Mouse (Mus musculus) heart, postnatal 10 days (tissue): ENCODE data around the gene Gm49510. TPM values are rescaled to one million over a fixed set of nuclear protein-coding genes. Genes with fewer than 3 reads are reported as not detected.
"Not testable (repeated sequence)": the region's sequence is repeated elsewhere in the genome, so short reads cannot be mapped to it uniquely, and the experiment has no call there.

Experiments
- DNase-seq, 2 experiments: peaks; one replicate each; pipeline ENCODE4 v3.0.0; 2021
- intact Hi-C: fragments of 180-260 bp; cut with DNase I; formaldehyde crosslinking; loops from one replicate; pipeline ENCODE4 v1.15.1; 2025
- total RNA-seq, 2 experiments: library from RNA; stranded (reverse); gene quantifications; 2 replicates each; pipeline ENCODE4 v1.2.3; 2021

Gene Gm49510
- total RNA-seq, 2 experiments from 2014 or later: not detected

DNA sequence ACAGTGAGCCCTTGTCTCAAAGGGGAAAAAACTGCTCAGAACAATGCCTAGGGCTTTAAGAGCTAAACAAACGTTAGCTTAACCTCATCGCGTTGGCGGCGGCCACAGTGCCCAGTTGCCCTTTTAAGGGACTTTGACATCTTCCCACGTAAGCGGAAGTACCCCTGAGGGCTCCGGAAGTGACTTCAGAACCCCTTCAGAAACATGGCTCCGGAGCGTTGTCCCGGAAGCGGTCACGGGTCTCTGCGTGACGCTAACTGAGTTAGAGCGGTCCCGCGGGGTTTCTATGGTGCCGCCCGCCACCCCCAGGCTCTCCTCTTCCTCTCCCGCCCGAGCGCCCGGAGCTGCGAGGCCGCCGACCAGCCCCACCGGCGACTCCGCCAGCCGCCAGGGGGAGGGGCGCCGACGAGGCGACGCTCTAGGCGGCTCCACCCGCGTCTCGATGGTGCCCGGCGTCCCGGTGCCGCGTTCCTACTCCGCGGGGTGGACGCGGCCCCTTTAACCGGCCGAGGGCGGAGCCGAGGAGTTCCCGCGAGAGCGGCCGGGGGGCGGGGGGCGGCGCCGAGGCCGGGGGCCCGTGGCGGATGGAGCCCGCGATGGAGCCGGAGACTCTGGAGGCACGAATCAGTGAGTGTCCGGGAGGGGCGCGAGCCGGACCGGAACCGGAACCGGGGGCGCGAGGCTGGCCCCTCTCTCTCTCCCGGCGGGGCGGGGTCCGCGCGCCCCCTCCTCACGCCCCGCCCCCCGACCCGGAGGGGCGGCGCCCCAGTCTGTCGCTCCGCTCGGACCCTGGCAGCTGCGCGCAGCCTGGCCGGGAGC, 22.3 kb upstream of the Gm49510 start, which contains the start of gene Gga1:
TSS of gene Gga1 (plus strand) at position 200 of the 819 bp plus-strand sequence.
- peak; percentile 97 to 98 for DNase-seq
- intact Hi-C loops: no loop called here

DNA sequence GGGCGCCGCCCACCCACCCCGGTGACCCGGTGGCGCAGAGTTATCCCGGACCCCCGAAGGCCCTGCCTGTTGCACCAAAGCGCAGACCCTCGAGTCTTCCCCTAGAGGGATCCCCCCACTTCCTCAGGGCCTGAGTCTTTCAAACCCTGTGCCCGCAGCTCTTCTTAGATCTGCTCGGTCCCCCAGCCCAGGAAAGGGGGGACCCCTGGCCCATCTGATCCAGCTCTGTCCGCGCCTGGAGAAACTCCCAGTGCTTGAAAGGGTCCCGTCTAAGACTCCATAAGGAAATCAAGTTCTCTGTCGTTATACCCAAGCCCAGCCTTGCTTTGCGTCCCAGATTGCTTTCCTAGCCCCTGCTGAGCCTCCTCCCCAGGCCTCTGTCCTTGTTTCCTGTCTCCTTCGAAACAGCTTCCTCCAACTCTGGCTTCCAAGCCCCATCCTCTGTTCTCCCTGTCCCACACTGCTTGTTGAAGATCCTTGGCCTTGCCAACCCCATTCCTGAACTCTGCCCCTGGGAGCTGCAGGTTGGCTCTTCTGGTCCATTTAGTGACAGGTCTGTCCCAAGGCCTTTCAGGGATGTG, 21.6 kb upstream of the Gm49510 start:
- DNase-seq: peak; percentile 52 to 56

DNA sequence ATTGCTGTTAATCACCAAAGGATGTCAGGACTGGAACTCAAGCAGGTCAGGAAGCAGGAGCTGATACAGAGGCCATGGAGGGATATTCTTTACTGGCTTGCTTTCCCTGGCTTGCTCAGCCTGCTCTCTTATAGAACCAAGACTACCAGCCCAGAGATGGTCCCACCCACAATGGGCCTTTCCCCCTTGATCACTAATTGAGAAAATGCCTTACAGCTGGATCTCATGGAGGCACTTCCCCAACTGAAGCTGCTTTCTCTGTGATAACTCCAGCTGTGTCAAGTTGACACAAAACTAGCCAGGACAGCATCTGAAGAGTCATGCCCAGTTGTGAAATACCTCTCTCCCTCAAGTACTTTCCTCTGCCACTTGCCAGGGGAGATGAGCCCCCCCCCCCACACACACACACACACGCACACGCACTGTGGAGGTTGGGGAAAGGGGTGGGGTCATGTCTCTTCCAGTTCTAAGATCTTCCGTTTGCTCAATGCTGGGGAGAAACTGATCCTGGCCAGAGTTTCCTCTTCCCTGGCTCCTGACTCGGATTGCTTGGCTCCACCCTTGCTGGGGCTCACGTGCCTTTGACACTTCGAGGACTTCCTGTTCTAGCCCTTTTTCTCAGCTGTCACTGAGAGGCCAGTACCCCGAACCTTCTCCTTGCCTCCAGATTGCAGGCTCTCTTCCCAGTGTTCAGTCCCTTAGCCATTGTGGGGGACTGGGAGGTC, 20.5 kb upstream of the Gm49510 start:
- intact Hi-C loops, DNase-seq: not testable (repeated sequence)

More for the DNA sequence above, 21.6 kb upstream of the Gm49510 start:
- intact Hi-C loops: no loop called here

DNA sequence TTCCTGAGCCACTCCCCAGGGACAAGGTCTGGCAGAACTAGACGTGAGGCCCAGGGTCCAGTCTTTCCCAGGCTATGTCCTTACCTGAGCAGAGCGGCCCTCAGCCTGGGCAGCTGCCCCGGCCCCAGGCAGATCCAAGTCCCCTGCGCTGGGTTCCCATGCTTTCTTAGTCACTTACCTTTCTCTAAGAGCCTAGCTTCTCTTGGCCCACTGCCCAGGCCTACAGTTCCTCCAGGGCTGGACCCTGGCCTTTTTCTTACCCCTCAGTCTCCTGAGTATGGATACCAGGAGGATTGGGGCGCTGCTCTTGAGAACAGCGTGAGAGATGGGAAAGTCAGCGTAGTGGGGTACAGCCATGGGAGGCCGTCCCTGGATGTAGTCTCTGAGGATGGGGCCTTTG, 19.0 kb upstream of the Gm49510 start:
- intact Hi-C loops: no loop called here
- DNase-seq: no peak

DNA sequence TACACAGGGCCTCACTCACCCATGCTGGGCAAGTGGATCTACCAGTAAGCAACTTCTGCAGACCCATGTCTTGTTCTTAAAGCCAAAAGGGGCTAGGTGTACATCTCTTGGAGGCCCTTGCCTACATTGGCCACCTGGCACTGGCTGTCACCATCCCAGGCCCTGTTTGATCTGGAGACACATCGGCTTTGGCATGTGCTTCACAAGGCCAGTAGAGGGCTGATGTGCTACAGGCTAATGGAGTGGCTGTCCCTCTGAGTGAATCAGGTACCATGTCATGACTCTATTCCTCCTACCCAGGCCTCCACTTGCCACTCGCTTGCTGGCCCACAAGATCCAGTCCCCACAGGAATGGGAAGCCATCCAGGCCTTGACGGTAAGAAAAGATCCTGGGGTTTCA, 17.6 kb upstream of the Gm49510 start:
- intact Hi-C loops: no loop called here

DNA sequence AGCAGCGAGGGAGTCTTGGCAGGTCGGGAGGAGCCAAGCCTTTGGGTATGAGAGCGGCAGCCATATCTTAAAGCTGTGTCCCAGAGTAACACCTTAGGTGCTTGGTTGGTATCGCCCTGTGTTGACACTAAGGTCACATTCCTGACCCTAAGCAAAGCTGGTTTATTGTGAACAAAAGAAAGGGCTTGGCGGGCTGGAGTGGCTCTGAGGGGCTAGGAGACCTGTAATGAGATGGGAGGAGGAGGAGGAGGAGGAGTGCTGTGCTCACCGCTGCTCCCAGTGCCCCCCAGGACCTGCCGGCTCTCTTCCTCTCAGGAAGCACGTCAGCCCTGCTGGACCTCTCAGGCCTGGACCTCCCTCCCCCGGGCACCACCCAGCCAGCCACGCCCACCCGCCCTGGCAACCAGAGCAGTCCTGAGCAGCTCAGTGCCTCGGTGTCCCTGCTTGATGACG, 10.0 kb upstream of the Gm49510 start:
- intact Hi-C loops: no loop called here
- no peak for DNase-seq

More for the DNA sequence above, 17.6 kb upstream of the Gm49510 start:
- DNase-seq: no peak

DNA sequence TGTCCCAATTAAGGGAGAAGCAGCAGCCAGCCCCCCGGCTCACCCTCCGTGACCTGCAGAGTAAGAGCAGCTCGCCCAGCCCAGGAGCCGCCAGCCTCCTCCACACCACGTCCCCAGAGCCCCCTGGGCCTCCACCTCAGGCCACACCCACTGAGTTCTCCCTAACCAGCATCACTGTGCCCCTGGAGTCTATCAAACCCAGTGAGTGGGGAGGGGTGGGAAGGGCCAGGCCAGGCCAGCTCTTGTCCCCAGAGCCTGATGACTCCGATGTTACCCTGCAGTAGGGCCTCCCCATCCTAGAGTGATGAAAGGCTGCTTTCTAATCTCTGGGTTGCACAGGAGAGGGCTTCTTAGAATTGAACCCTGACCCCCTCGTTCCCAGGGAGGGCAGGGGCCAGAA, 7.0 kb upstream of the Gm49510 start:
- intact Hi-C loops: no loop called here
- DNase-seq: no peak

DNA sequence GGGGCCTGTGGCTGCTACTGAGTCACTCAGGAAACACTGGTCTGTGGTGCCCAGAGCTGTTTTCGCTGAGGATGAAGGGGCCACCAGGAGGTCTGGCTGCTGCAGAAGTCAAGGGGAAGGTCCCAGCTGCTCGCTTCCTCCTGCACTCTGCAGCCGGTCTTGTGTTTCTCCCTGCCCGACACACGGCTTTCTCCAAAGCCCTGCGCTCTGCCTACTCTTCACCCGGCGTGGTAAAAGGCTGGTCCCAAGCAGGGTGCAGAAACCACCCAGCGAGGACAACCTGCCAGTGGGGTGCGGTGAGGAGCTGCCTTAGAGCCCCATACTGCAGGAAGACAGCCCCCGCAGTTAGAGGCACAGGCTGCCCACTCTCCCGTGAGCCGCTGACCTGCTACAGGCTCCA, 4.7 kb upstream of the Gm49510 start:
- DNase-seq: no peak
- intact Hi-C loops: no loop called here

DNA sequence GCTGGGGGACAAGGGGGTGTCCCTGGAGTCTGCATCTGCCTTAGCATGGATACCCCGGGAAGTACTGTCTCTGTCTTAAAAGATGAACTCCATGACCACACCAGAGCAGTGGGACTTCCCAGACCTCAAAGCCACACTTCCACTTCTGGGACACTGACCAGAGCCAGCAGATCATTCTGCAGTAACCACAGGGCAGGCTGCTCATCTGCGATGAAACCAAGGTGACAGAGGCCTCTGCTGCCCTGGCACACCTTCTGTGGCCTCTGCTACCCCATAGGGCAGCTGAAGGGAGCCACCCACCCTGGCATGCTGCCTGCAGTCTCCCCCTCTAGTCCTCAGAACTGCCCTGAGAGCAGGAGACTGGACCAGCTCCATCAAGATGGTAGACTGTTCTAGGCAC, 3.7 kb upstream of the Gm49510 start:
- intact Hi-C loops: no loop called here
- DNase-seq: no peak

DNA sequence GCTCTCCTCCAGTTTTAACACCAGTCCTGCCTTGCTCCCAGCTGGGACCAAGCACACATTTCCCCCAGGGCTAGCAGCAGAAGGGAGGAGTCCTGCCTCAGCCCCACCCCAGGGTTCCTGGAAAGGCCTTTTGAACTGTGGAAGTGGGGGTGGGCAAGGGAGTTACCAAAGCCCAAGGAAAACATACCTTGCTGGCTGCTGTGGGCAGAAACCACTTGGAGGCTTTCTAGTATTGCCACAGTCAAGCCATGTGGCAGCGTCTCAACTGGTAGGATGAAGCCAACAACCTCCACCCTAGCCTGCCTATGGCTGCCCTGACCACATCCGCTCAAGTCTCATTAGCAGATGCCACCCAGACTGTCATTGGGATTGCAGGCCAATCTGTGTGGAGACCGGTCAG, 3.3 kb upstream of the Gm49510 start:
- DNase-seq: no peak
- intact Hi-C loops: no loop called here

DNA sequence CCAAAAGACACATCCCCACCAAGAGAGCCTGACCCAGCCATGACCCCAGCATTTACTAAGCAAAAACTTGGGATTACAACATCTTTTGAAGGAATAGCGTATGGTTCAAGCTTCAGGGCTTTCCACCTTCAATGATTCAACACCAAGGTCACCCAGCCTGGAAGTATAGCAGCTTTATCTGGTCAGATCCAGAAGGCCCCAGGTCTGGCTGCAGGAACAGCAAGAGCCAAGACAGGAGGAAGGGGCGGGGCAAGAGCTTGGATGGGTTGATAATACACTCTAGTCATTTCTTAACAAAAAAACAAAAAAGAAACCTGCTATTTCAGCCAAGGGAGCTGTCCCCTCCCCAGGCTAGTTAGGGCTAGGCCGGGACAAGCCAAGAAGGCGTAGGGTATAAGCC, 2.0 kb upstream of the Gm49510 start:
- no peak for DNase-seq
- intact Hi-C loops: no loop called here

DNA sequence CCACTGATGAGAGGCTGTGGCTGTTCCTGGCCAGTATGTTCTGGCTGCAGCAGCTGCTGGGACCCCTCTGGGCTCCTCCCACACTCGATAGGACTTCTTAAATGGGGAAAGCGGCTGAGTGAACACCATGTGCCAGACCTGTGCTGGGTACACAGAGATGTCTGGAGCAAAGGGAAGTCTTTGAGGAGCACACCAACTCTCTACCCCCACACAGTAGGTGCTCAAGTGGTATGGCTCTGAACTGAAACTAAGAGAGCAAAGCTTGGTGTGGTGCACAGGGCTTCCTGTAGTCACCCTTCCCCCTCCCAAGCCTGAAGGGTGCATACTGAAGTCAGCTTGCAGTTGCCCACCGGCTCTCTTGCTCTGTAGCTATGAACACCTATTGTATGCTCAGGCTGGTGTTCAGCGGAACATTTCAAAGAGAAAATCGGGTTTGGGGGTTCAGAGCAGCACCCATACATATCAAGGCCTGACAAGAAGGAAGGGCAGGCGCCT, 913 bp upstream of the Gm49510 start:
- DNase-seq: no peak
- intact Hi-C loops: no loop called here

DNA sequence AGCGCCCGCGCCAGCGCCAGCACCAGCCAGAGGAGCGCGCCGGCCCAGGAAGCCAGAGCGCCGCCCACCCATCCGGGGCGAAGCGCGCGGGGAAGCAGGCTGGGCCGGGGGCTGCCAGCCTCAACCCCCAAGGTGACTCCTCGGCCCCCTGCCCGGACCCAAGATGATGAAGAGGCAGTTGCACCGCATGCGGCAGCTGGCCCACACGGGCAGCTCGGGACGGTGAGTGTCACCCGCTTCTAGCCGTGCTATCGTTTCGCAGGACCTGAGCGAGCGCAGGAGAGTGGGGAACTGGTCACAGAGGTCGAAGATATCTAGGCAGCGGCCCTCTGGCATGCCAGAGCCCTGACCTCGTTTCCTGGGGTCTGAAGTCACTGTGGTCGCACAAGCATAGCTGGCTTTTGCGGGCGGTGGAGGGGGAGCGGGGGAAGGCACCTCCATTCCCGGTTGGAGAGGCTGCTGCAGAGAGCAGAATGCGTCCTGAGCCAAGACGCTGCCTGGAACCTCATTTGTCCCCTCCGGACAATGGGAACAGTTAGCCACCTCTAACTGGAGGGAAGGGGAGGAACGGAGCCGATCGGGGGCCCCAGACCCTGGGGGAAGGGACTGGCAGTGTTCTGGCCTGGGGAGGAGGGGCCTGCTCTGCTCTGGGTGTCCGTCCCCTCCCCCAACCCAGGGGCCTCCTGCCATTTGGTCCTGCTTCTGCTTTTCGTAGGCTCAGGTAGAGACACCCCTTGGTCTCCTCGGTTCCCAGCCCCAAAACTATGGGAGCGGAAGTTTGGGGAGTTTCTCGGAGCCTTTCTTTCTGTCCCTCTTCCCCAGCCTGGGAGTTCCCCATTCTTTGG, 495 bp downstream of the Gm49510 start, which contains the start of gene Sh3bp1:
TSS of gene Sh3bp1 (plus strand) at position 29 of the 845 bp plus-strand sequence.
- peak; percentile 73 to 75 for DNase-seq
- intact Hi-C loops: loop anchor here (5.0 kb wide), 1 partner anchor 117 kb away; no protein-coding TSS in a partner anchor

DNA sequence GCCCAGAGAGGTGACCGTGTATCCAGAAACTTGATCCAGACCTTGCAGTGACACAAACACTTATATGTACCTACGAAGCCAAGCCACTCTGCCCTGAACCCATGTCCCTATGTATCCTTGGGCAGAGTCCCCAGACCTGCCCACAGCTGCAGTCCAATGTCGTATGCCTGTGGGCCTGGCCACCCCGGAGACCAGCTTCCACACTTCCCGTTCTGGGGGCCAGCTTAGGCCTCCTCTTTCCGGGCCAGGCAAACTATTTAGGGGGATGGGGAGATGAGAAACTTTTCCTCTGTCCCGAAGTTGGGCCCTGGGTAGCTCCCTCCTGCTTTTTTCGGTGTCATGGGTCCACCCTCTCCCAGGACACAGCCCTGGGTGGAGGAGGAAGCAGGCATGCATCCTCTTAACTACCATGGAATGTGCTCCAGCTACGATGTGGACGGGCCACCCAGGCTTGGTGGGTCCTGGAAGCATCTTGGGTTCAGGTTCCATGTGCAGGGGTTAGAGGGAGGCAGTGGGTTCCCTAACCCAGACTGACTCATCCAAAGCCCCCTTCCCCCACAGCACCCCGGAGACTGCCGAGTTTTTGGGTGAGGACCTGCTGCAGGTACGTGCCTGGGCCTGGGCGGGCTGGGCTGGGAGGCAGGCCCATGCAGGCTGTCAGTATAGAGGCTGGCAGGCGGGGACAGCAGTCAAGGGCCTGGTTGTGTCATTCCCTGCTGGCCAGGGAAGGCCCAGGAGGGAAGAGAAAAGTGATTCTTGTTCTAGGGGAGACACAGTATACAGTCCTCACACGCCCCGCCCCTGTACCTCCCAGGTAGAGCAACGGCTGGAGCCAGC, 1.3 kb downstream of the Gm49510 start:
- intact Hi-C loops: loop anchor here (5.0 kb wide), 1 partner anchor 116 kb away; no protein-coding TSS in a partner anchor
- no peak for DNase-seq

DNA sequence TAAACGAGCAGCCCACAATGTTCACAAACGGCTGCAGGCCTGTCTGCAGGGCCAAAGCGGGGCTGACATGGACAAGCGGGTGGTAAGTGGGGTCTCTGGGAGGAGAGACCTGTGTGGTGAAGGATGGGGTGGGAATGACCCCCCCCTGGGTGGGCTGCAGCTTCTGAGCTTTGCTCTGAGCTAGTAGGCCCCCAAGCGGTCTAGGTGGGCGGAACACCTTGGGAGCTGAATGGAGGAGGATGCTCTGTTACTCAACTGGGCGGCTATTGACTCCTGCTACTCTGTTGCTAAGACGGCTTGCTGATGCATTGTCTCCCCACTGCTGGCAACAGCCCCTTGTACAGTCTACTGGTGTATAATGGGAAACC, 1.9 kb downstream of the Gm49510 start:
- DNase-seq: no peak
- intact Hi-C loops: loop anchor here (5.0 kb wide), 1 partner anchor 116 kb away; no protein-coding TSS in a partner anchor

DNA sequence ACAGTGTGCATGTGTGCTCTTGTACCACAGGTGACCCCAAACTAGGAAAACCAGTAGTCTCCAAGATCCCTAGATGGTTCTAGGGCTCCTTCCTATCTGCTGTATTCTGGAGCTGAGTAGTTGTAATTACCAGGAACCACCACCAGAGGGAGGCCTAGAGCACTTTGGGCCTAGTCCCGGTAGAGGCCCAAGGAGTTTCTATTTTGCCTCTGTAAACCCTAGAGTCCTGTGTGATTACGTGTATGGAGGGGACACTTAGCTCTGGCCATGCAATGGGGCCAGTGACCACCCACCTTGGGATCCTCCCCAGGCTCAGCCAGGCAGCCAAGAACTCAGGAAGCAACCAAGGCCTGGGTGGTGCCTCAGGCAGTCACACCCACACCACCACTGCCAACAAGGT, 3.8 kb downstream of the Gm49510 start:
- intact Hi-C loops: loop anchor here (5.0 kb wide), 1 partner anchor 114 kb away; no protein-coding TSS in a partner anchor
- peak; percentile 88 to 93 for DNase-seq

DNA sequence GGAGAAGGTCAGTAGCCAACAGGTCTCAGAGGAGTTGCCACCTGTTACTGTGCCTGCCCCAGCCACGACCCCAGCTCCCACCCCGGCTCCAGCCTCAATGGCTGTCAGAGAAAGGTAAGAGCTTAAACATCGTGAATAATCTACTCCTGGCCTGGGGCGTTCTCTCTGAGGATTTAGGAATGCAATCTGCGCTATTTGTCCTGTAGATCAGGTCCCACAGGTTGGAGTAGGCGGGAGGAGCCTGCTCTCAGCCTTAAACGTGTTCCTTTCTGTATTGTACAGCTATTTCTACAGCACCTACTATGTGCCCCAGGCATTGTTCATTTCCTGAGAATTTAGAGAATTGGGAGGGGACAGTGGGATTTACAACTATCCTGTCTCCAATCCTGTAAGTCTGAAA, 8.9 kb downstream of the Gm49510 start:
- DNase-seq: no peak
- intact Hi-C loops: no loop called here

DNA sequence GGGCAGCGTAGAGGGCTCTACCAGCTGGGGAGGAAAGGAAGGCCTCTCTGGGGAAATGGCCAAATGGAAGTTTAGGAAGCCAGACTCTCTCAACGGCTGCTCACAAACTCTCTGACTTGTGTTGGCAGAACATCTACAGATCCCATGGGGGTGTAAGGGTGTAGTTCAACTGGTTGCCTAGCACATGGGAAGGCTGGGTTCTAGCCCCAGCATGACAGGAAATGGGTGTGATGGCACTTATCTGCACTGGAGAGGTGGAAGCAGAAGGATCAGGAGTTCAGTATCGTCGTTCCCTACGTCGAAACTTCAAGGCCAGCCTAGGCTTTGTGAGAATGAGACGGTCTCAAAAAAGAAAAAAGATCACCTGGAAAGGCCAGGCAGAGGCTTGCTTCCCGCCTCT, 9.5 kb downstream of the Gm49510 start:
- intact Hi-C loops: no loop called here

DNA sequence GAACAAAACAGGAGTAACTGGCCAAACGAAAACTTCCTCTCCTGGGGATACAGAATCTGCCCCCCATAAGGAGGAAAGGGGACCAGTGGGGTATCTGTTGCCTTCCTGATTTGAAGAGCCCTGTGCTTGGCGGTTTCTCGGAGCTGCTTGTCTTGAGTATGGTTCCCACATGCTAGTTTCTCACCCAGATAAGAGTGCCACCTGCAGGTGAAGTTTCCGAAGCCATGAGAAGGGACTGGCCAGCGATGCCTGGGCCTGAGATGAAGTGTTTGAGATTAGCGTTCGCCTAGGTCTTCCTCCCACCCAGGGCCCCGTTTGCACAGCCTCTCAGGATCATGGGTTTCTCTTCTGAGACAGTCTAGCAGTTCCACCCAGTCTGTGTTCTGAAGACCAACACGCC, 12.6 kb downstream of the Gm49510 start:
- intact Hi-C loops: loop anchor here (2.0 to 10.0 kb wide), 3 partner anchors 160 to 289 kb away; partner anchors contain the start of genes 1700088E04Rik and Polr2f

More for the DNA sequence above, 9.5 kb downstream of the Gm49510 start:
- DNase-seq: no peak

More for the DNA sequence above, 12.6 kb downstream of the Gm49510 start:
- DNase-seq: no peak
